Mouse (Mus musculus) kidney, adult 10 weeks (tissue): ENCODE data around the gene 4931417E11Rik. TPM values are rescaled to one million over a fixed set of nuclear protein-coding genes. Genes with fewer than 3 reads are reported as not detected.

Source experiments
- polyA plus RNA-seq: library from polyadenylated mRNA; stranded (reverse); fragments of 350-450 nt; fragmentation: Illumina TruSeq; extraction: RNeasy Lipid Tissue Mini Kit (QIAGEN cat#74804); gene quantifications from one replicate; pipeline ENCODE4 v1.2.3, GENCODE M21; 2014; ENCODE audit warnings: low read depth, low replicate concordance

The 4931417E11Rik gene
- polyA plus RNA-seq = not detected

GRCm38 (mm10) chr6:73469567-73469966 lies at the start of gene 4931417E11Rik:
TSS of gene 4931417E11Rik (minus strand) at chr6:73469667.

Other genes with a start within 250 kb of the 4931417E11Rik start
- gene Dnah6, start 248.0 kb downstream of the 4931417E11Rik start, polyA plus RNA-seq = not detected
- gene Suclg1, start 221.3 kb downstream of the 4931417E11Rik start, polyA plus RNA-seq = 257 TPM